In the genomic region with DNA sequence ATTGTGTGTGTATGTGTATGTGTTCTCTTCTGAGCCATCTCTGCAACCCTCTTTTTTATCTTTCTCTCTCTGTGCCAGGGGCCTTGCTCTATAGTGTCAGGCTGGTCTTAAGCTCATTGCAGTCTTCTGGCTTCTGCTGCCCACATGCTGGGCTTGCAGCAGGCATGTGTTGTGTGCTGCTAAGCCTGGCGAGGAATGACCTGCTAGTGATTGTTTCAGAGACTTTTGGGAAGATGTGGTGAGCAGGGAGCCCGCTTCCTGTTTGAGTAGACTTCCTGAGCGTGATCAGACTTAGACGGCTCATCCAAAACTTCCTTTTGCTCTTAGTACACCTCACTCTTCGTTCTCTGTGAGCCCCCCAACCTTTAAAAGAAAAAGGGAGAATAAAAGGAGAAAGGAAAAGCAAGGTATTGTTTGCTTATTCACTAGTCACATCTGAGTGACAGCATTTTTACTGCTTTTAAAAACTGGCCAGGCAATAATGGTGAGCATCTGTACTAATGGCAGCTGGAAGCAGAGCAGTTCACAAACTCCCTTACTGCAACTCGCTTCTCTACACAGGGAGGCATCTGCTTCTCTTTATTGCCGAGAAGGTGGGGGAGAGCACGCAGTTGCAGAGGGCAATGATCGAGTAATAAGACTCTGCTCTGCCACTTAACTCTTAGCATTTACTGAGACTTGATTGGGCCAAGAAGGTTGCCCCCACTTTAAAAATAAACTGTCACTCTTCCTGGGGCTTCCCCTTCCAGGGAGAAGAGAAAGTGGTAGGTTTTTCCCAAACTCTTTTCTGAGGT, we compare ENCODE assay signal across 28 mouse cellular contexts. TPM values are rescaled to one million over a fixed set of nuclear protein-coding genes. Genes with fewer than 3 reads are reported as not detected.
DNase-seq lines count a peak whose midpoint lies in the region; ATAC-seq lines count a peak whose summit lies in the region.
"Had no signal": no experiment of that assay in that cellular context is flagged by ENCODE, and none has a peak within 500 bp of the region (broad histone marks: within the 10 kb centered on the region; RNA-seq: fewer than 3 reads in every experiment).

No protein-coding gene starts in this region.

- peaks cover 16% of the 10 kb centered on the region for H3K27me3 ChIP-seq in megakaryocyte, embryonic 14.5 days (replicated peaks)
- H3K27me3 ChIP-seq: stomach, embryonic 15.5 days had no signal

- H3K4me1 ChIP-seq in megakaryocyte, embryonic 14.5 days, result peaks cover 17% of the 10 kb centered on the region
- H3K4me1 ChIP-seq: forebrain, embryonic 13.5 days; intestine, embryonic 15.5 days; kidney, embryonic 15.5 days; midbrain, embryonic 15.5 days; stomach, embryonic 15.5 days had no signal

- ATAC-seq in megakaryocyte, adult 5-6 weeks (ENCODE audit: poor library complexity, severe bottlenecking), result no peak
- ATAC-seq in hematopoietic stem cell, adult 5-6 weeks (replicated peaks in 1 of 2; ENCODE audit: insufficient read depth in 1 of 2, low FRiP score in 2 of 2, low TSS enrichment in 1 of 2, low read depth in 1 of 2, poor library complexity in 2 of 2, severe bottlenecking in 2 of 2), result peak; percentile 36 to 42; a peak in 2 of 4 replicates
- ATAC-seq in megakaryocyte progenitor cell, adult 5-6 weeks (replicated peaks; ENCODE audit: poor library complexity), result peak; percentile 23; the same call in 1 of the 2 replicates
- ATAC-seq: forebrain, embryonic 13.5 days; intestine, embryonic 15.5 days; midbrain, embryonic 15.5 days had no signal

- H3K36me3 ChIP-seq in megakaryocyte, embryonic 14.5 days (replicated peaks; ENCODE audit: low read length), result no peaks in the 10 kb centered on the region
- H3K36me3 ChIP-seq: hindbrain, embryonic 10.5 days; intestine, embryonic 15.5 days; kidney, embryonic 15.5 days; midbrain, embryonic 15.5 days; stomach, embryonic 15.5 days had no signal

- 0 out of 2 replicates have a peak, but pooled peaks cover under 1% of the 10 kb centered on the region for H3K9me3 ChIP-seq in megakaryocyte, embryonic 14.5 days
- H3K9me3 ChIP-seq: forebrain, embryonic 13.5 days; hindbrain, embryonic 10.5 days; intestine, embryonic 15.5 days; kidney, embryonic 15.5 days; midbrain, embryonic 15.5 days; stomach, embryonic 15.5 days had no signal

- DNase-seq in embryo, embryonic 11 days, result peak; percentile 33
- no peak for DNase-seq in lung, postnatal 10 days
- DNase-seq in heart, postnatal 14 days, result no peak
- DNase-seq in thymus, postnatal 36 days, result no peak
- DNase-seq: cerebellum, adult 11 months; cerebellum, postnatal 25 days; lung, adult 2 months; lung, postnatal 4 days; spleen, adult 18-20 months had no signal

- intact Hi-C loops in heart, postnatal 14 days (cut with DNase I), result no loop called here

- peak overlapping the region; percentile 79 for H3K4me3 ChIP-seq in megakaryocyte, embryonic 14.5 days (replicated peaks)
- H3K4me3 ChIP-seq: forebrain, embryonic 13.5 days; hindbrain, embryonic 10.5 days; intestine, embryonic 15.5 days; kidney, embryonic 15.5 days; layer of hippocampus, adult 2 months; midbrain, embryonic 15.5 days; stomach, embryonic 15.5 days had no signal

RNA-seq across cellular contexts. Expression of a gene that starts 5.2 kb away (rescaled TPM):
- polyA plus RNA-seq in megakaryocyte, embryonic 14.5 days (2012; ENCODE audit: insufficient read depth, low replicate concordance), result not detected in 2 replicates
- not detected in 2 replicates for total RNA-seq in megakaryocyte, adult 5-6 weeks (2015)
- not detected in 2 replicates for total RNA-seq in megakaryocyte, adult 5-6 weeks (2017)
- 0.25 TPM in 1 of 2 replicates, not detected in the other for total RNA-seq in hematopoietic stem cell, adult 5-6 weeks (2017)
- total RNA-seq in megakaryocyte progenitor cell, adult 5-6 weeks (2015), result not detected in 2 replicates
- not detected in 2 replicates for total RNA-seq in megakaryocyte progenitor cell, adult 5-6 weeks (2017)
- not detected for total RNA-seq in heart, postnatal 14 days (2021)
- total RNA-seq: adrenal gland, adult 18-20 months; gastrocnemius, adult 18-20 months; layer of hippocampus, adult 2 months; neutrophil, adult 5-6 weeks had no signal
- polyA plus RNA-seq: gonadal fat pad, adult 2 months; heart, embryonic 14.5 days; hindbrain, embryonic 10.5 days; kidney, embryonic 15.5 days; liver, embryonic 11.5 days; lung, adult 2 months; midbrain, embryonic 15.5 days; thymus, postnatal 0 days had no signal

RNA-seq across cellular contexts. Expression of a gene that starts 8.5 kb away (rescaled TPM):
- not detected in 2 replicates for polyA plus RNA-seq in megakaryocyte, embryonic 14.5 days (2012; ENCODE audit: insufficient read depth, low replicate concordance)
- not detected in 2 replicates for total RNA-seq in megakaryocyte, adult 5-6 weeks (2015)
- 0.26 TPM in 1 of 2 replicates, not detected in the other for total RNA-seq in megakaryocyte, adult 5-6 weeks (2017)
- total RNA-seq in hematopoietic stem cell, adult 5-6 weeks (2017), result not detected in 2 replicates
- total RNA-seq in megakaryocyte progenitor cell, adult 5-6 weeks (2015), result not detected in 2 replicates
- not detected in 2 replicates for total RNA-seq in megakaryocyte progenitor cell, adult 5-6 weeks (2017)
- total RNA-seq in heart, postnatal 14 days (2021), result not detected
- total RNA-seq: adrenal gland, adult 18-20 months; gastrocnemius, adult 18-20 months; layer of hippocampus, adult 2 months; left cerebral cortex, postnatal 10 days; neutrophil, adult 5-6 weeks had no signal
- polyA plus RNA-seq: forebrain, embryonic 13.5 days; gonadal fat pad, adult 2 months; heart, embryonic 14.5 days; hindbrain, embryonic 10.5 days; intestine, embryonic 15.5 days; kidney, embryonic 15.5 days; liver, embryonic 11.5 days; midbrain, embryonic 15.5 days; stomach, embryonic 15.5 days had no signal

RNA-seq across cellular contexts. Expression of a gene that starts 39.8 kb away (rescaled TPM):
- polyA plus RNA-seq in megakaryocyte, embryonic 14.5 days (2012; ENCODE audit: insufficient read depth, low replicate concordance), result not detected in 2 replicates
- 0.23 and 0.27 TPM in 2 replicates for total RNA-seq in megakaryocyte, adult 5-6 weeks (2015)
- 0.22 and 0.41 TPM in 2 replicates for total RNA-seq in megakaryocyte, adult 5-6 weeks (2017)
- not detected in 2 replicates for total RNA-seq in hematopoietic stem cell, adult 5-6 weeks (2017)
- 0.10 and 0.27 TPM in 2 replicates for total RNA-seq in megakaryocyte progenitor cell, adult 5-6 weeks (2015)
- not detected in 2 replicates for total RNA-seq in megakaryocyte progenitor cell, adult 5-6 weeks (2017)
- total RNA-seq in heart, postnatal 14 days (2021), result under 1 TPM in 1 of 2 experiments, not detected in 1; 0.19 TPM
- total RNA-seq: gastrocnemius, adult 18-20 months; neutrophil, adult 5-6 weeks had no signal
